Mouse (Mus musculus): ENCODE measurements around the gene Trak1. TPM values are rescaled to one million over a fixed set of nuclear protein-coding genes. Genes with fewer than 3 reads are reported as not detected.

Gene Trak1
- polyA plus RNA-seq, 1 experiment from 2014 or later: 21.2 TPM

- no peaks in the 10 kb centered on the region for H3K4me1 ChIP-seq (replicated peaks; ENCODE audit: control insufficient read depth, insufficient read depth, low read length)
- H3K27me3 ChIP-seq (ENCODE audit: control insufficient read depth, insufficient read depth, low read length): no peaks in the 10 kb centered on the region
- no peak overlapping the region for H3K4me2 ChIP-seq (replicated peaks; ENCODE audit: low read depth, low read length)
- H3K36me3 ChIP-seq (ENCODE audit: control insufficient read depth, insufficient read depth, low read length): no peaks in the 10 kb centered on the region
- H3K4me3 ChIP-seq (ENCODE audit: low read depth, low read length): no peak overlapping the region
- H3K9ac ChIP-seq (ENCODE audit: low read depth, low read length): no peak overlapping the region
- H3K9me3 ChIP-seq (ENCODE audit: control insufficient read depth, low read length): no peaks in the 10 kb centered on the region
- H3K27ac ChIP-seq (ENCODE audit: low read depth, low read length): no peak overlapping the region
- DNase-seq (ENCODE audit: low spot score) (no peak), ATAC-seq (ENCODE audit: low FRiP score) (no peak)
- 95% methylated on average over 1 of the region's 1 CpGs for WGBS
Measured at GRCm38 (mm10) chr9:121271149-121271548, 26.2 kb upstream of the Trak1 start.

GRCm38 (mm10) chr9:121271561-121271960 lies 25.7 kb upstream of the Trak1 start:
- 71% methylated on average over 4 of the region's 4 CpGs for WGBS
- no peak for ATAC-seq (ENCODE audit: low FRiP score)
- H3K36me3 ChIP-seq (ENCODE audit: control insufficient read depth, insufficient read depth, low read length): no peaks in the 10 kb centered on the region
- H3K27ac ChIP-seq (ENCODE audit: low read depth, low read length): no peak overlapping the region
- no peak overlapping the region for H3K9ac ChIP-seq (ENCODE audit: low read depth, low read length)
- H3K4me3 ChIP-seq (ENCODE audit: low read depth, low read length): no peak overlapping the region
- no peaks in the 10 kb centered on the region for H3K9me3 ChIP-seq (ENCODE audit: control insufficient read depth, low read length)
- DNase-seq (ENCODE audit: low spot score): no peak
- no peak overlapping the region for H3K4me2 ChIP-seq (replicated peaks; ENCODE audit: low read depth, low read length)
- no peaks in the 10 kb centered on the region for H3K4me1 ChIP-seq (replicated peaks; ENCODE audit: control insufficient read depth, insufficient read depth, low read length)
- no peaks in the 10 kb centered on the region for H3K27me3 ChIP-seq (ENCODE audit: control insufficient read depth, insufficient read depth, low read length)

- Histone ChIP-seq H3K4me2 (replicated peaks; ENCODE audit: low read depth, low read length) (peak overlapping the region; percentile 69), H3K36me3 (ENCODE audit: control insufficient read depth, insufficient read depth, low read length) (no peaks in the 10 kb centered on the region), H3K9me3 (ENCODE audit: control insufficient read depth, low read length) (no peaks in the 10 kb centered on the region), H3K9ac (ENCODE audit: low read depth, low read length) (peak overlapping the region; percentile 46; the same call in 1 of the 2 replicates), H3K4me1 (replicated peaks; ENCODE audit: control insufficient read depth, insufficient read depth, low read length) (no peaks in the 10 kb centered on the region), H3K27ac (ENCODE audit: low read depth, low read length) (no peak overlapping the region), H3K4me3 (ENCODE audit: low read depth, low read length) (peak overlapping the region; percentile 60), H3K27me3 (ENCODE audit: control insufficient read depth, insufficient read depth, low read length) (no peaks in the 10 kb centered on the region)
- WGBS: 16% methylated on average over 15 of the region's 15 CpGs
- DNase-seq (ENCODE audit: low spot score): no peak
- no peak for ATAC-seq (ENCODE audit: low FRiP score)
Measured at GRCm38 (mm10) chr9:121276745-121277117, 20.6 kb upstream of the Trak1 start.

- Histone ChIP-seq H3K4me2 (replicated peaks; ENCODE audit: low read depth, low read length) (peak within 1 kb of the TSS; percentile 69), H3K36me3 (ENCODE audit: control insufficient read depth, insufficient read depth, low read length) (no peaks in the 10 kb centered on the region), H3K27me3 (ENCODE audit: control insufficient read depth, insufficient read depth, low read length) (no peaks in the 10 kb centered on the region), H3K27ac (ENCODE audit: low read depth, low read length) (peak within 1 kb of the TSS; percentile 74), H3K4me3 (ENCODE audit: low read depth, low read length) (peak within 1 kb of the TSS; percentile 60), H3K4me1 (replicated peaks; ENCODE audit: control insufficient read depth, insufficient read depth, low read length) (no peaks in the 10 kb centered on the region), H3K9me3 (ENCODE audit: control insufficient read depth, low read length) (no peaks in the 10 kb centered on the region; the same call in 1 of the 2 replicates), H3K9ac (ENCODE audit: low read depth, low read length) (peak within 1 kb of the TSS; percentile 62)
- DNase-seq (ENCODE audit: low spot score) (peak; percentile 94), ATAC-seq (ENCODE audit: low FRiP score) (peak; percentile 96)
- WGBS: under 1% methylated on average over 59 of the region's 59 CpGs
Measured at GRCm38 (mm10) chr9:121277118-121278060, 19.9 kb upstream of the Trak1 start, which contains the start of gene Ulk4. Gene Ulk4, minus strand, starts transcription at chr9:121277197.

GRCm38 (mm10) chr9:121279216-121279615 lies 18.1 kb upstream of the Trak1 start:
- Histone ChIP-seq H3K9ac (ENCODE audit: low read depth, low read length) (no peak overlapping the region), H3K27ac (ENCODE audit: low read depth, low read length) (no peak overlapping the region), H3K27me3 (ENCODE audit: control insufficient read depth, insufficient read depth, low read length) (no peaks in the 10 kb centered on the region), H3K4me1 (replicated peaks; ENCODE audit: control insufficient read depth, insufficient read depth, low read length) (no peaks in the 10 kb centered on the region), H3K4me2 (replicated peaks; ENCODE audit: low read depth, low read length) (no peak overlapping the region), H3K36me3 (ENCODE audit: control insufficient read depth, insufficient read depth, low read length) (no peaks in the 10 kb centered on the region), H3K9me3 (ENCODE audit: control insufficient read depth, low read length) (no peaks in the 10 kb centered on the region; the same call in 1 of the 2 replicates), H3K4me3 (ENCODE audit: low read depth, low read length) (no peak overlapping the region)
- ATAC-seq (ENCODE audit: low FRiP score) (no peak), DNase-seq (ENCODE audit: low spot score) (no peak)
- 89% methylated on average over 5 of the region's 5 CpGs for WGBS

- Histone ChIP-seq H3K27me3 (ENCODE audit: control insufficient read depth, insufficient read depth, low read length) (no peaks in the 10 kb centered on the region), H3K9ac (ENCODE audit: low read depth, low read length) (no peak overlapping the region), H3K4me1 (replicated peaks; ENCODE audit: control insufficient read depth, insufficient read depth, low read length) (no peaks in the 10 kb centered on the region), H3K9me3 (ENCODE audit: control insufficient read depth, low read length) (no peaks in the 10 kb centered on the region; the same call in 1 of the 2 replicates), H3K36me3 (ENCODE audit: control insufficient read depth, insufficient read depth, low read length) (no peaks in the 10 kb centered on the region), H3K4me2 (replicated peaks; ENCODE audit: low read depth, low read length) (no peak overlapping the region), H3K27ac (ENCODE audit: low read depth, low read length) (no peak overlapping the region), H3K4me3 (ENCODE audit: low read depth, low read length) (no peak overlapping the region)
- no peak for DNase-seq (ENCODE audit: low spot score)
- no peak for ATAC-seq (ENCODE audit: low FRiP score)
- WGBS: 89% methylated on average over 6 of the region's 6 CpGs
Measured at GRCm38 (mm10) chr9:121281891-121282290, 15.4 kb upstream of the Trak1 start.

- H3K27ac ChIP-seq (ENCODE audit: low read depth, low read length): no peak overlapping the region
- no peaks in the 10 kb centered on the region for H3K36me3 ChIP-seq (ENCODE audit: control insufficient read depth, insufficient read depth, low read length)
- no peaks in the 10 kb centered on the region for H3K27me3 ChIP-seq (ENCODE audit: control insufficient read depth, insufficient read depth, low read length)
- H3K4me3 ChIP-seq (ENCODE audit: low read depth, low read length): no peak overlapping the region
- no peaks in the 10 kb centered on the region; the same call in 1 of the 2 replicates for H3K9me3 ChIP-seq (ENCODE audit: control insufficient read depth, low read length)
- H3K4me2 ChIP-seq (replicated peaks; ENCODE audit: low read depth, low read length): no peak overlapping the region
- WGBS: 98% methylated on average over 6 of the region's 6 CpGs
- no peak for ATAC-seq (ENCODE audit: low FRiP score)
- DNase-seq (ENCODE audit: low spot score): no peak
- no peak overlapping the region for H3K9ac ChIP-seq (ENCODE audit: low read depth, low read length)
- no peaks in the 10 kb centered on the region for H3K4me1 ChIP-seq (replicated peaks; ENCODE audit: control insufficient read depth, insufficient read depth, low read length)
Measured at GRCm38 (mm10) chr9:121283620-121284185, 13.6 kb upstream of the Trak1 start.

GRCm38 (mm10) chr9:121284422-121284821 lies 12.9 kb upstream of the Trak1 start:
- no peak for ATAC-seq (ENCODE audit: low FRiP score)
- no peaks in the 10 kb centered on the region for H3K36me3 ChIP-seq (ENCODE audit: control insufficient read depth, insufficient read depth, low read length)
- no peak overlapping the region for H3K27ac ChIP-seq (ENCODE audit: low read depth, low read length)
- peak; percentile 59 for DNase-seq (ENCODE audit: low spot score)
- H3K27me3 ChIP-seq (ENCODE audit: control insufficient read depth, insufficient read depth, low read length): no peaks in the 10 kb centered on the region
- WGBS: 85% methylated on average over 3 of the region's 3 CpGs
- H3K9me3 ChIP-seq (ENCODE audit: control insufficient read depth, low read length): no peaks in the 10 kb centered on the region; the same call in 1 of the 2 replicates
- H3K4me1 ChIP-seq (replicated peaks; ENCODE audit: control insufficient read depth, insufficient read depth, low read length): no peaks in the 10 kb centered on the region
- H3K9ac ChIP-seq (ENCODE audit: low read depth, low read length): no peak overlapping the region
- no peak overlapping the region for H3K4me3 ChIP-seq (ENCODE audit: low read depth, low read length)
- no peak overlapping the region for H3K4me2 ChIP-seq (replicated peaks; ENCODE audit: low read depth, low read length)

All from hindbrain, embryonic 11.5 days (tissue).